Mouse (Mus musculus) stomach, embryonic 16.5 days (tissue): Measurements from ENCODE around the gene Sox1. TPM values are rescaled to one million over a fixed set of nuclear protein-coding genes. Genes with fewer than 3 reads are reported as not detected.

Experiments
- ATAC-seq: fragments of 200-750 bp; cut with Nextera tagmentation; 2 replicates; pipeline ENCODE4 v1.8.0; 2017; ENCODE audit warnings: moderate number of reproducible peaks, moderate TSS enrichment; ENCODE audit not compliant: insufficient read depth, low FRiP score
- H3K27ac ChIP-seq: fragments of 300-500 bp; sonication (generic); 2 replicates; pipeline ENCODE4 v1.5.1; 2014; ENCODE audit warnings: low read length
- H3K27me3 ChIP-seq: fragments of 300-500 bp; sonication (generic); 2 replicates; pipeline ENCODE4 v1.6.1; 2014; ENCODE audit warnings: low read length, control low read depth, mixed read lengths; ENCODE audit not compliant: control insufficient read depth, insufficient read depth
- H3K36me3 ChIP-seq: fragments of 300-500 bp; sonication (generic); 2 replicates; pipeline ENCODE4 v1.6.1; 2014; ENCODE audit warnings: low read length; ENCODE audit not compliant: control insufficient read depth, insufficient read depth
- H3K4me1 ChIP-seq: fragments of 300-500 bp; sonication (generic); 2 replicates; pipeline ENCODE4 v1.6.1; 2014; ENCODE audit warnings: low read length, control low read depth, mixed read lengths; ENCODE audit not compliant: control insufficient read depth, insufficient read depth
- H3K4me2 ChIP-seq: fragments of 300-500 bp; sonication (generic); 2 replicates; pipeline ENCODE4 v1.6.1; 2014; ENCODE audit warnings: low read depth, low read length, mixed read lengths
- H3K4me3 ChIP-seq: fragments of 300-500 bp; sonication (generic); replicated peaks from 2 replicates; pipeline ENCODE4 v1.5.1; 2014; ENCODE audit warnings: mild to moderate bottlenecking, low read length
- H3K9ac ChIP-seq: fragments of 300-500 bp; sonication (generic); 2 replicates; pipeline ENCODE4 v1.6.1; 2014; ENCODE audit warnings: low read length
- H3K9me3 ChIP-seq: fragments of 300-500 bp; sonication (generic); replicated peaks from 2 replicates; pipeline ENCODE4 v1.6.1; 2016; ENCODE audit warnings: low read length, control low read depth; ENCODE audit not compliant: control insufficient read depth
- WGBS: fragments of 180-500 bp; shearing (Covaris S2); extraction: QIAGEN DNeasy Blood & Tissue Kit; methylation state at CpG from one replicate; pipeline ENCODE4 v1.1.7; 2014; 5-methylcytosine and 5-hydroxymethylcytosine counted together
- polyA plus RNA-seq: library from polyadenylated mRNA; unstranded; fragments of >200 nt; fragmentation: Nextera tagmentation; extraction: Ambion mirVana; gene quantifications from 2 replicates; pipeline ENCODE4 v1.2.1, GENCODE M21; 2015

Gene Sox1
- polyA plus RNA-seq, 1 experiment from 2014 or later: not detected

- WGBS: under 1% methylated on average over 95 of the region's 118 CpGs
- Histone ChIP-seq H3K27me3 (peaks cover 89% of the 10 kb centered on the region), H3K4me2 (peak overlapping the region; percentile 43), H3K36me3 (no peaks in the 10 kb centered on the region), H3K9ac (no peak overlapping the region), H3K4me1 (peaks cover 15% of the 10 kb centered on the region), H3K9me3 (no peaks in the 10 kb centered on the region), H3K27ac (no peak overlapping the region), H3K4me3 (peak overlapping the region; percentile 29)
- peak; percentile 46; the same call in 1 of the 2 replicates for ATAC-seq
Measured at GRCm38 (mm10) chr8:12396501-12397345, 1.6 kb downstream of the Sox1 start.

GRCm38 (mm10) chr8:12397346-12397925 is 2.3 kb downstream of the Sox1 start:
- ATAC-seq: no peak
- Histone ChIP-seq H3K27me3 (peaks cover 89% of the 10 kb centered on the region), H3K36me3 (no peaks in the 10 kb centered on the region), H3K4me1 (peaks cover 15% of the 10 kb centered on the region), H3K9ac (no peak overlapping the region), H3K4me3 (peak overlapping the region; percentile 29; the same call in 1 of the 2 replicates), H3K4me2 (peak overlapping the region; percentile 43; the same call in 1 of the 2 replicates), H3K27ac (no peak overlapping the region), H3K9me3 (no peaks in the 10 kb centered on the region)
- WGBS: under 1% methylated on average over 54 of the region's 59 CpGs

GRCm38 (mm10) chr8:12398011-12398945 is 3.2 kb downstream of the Sox1 start:
- H3K36me3 ChIP-seq: no peaks in the 10 kb centered on the region
- H3K4me2 ChIP-seq: no peak overlapping the region
- no peak for ATAC-seq
- WGBS: 4% methylated on average over 21 of the region's 21 CpGs
- no peak overlapping the region for H3K4me3 ChIP-seq
- H3K9ac ChIP-seq: no peak overlapping the region
- peaks cover 89% of the 10 kb centered on the region for H3K27me3 ChIP-seq
- peaks cover 15% of the 10 kb centered on the region for H3K4me1 ChIP-seq
- H3K27ac ChIP-seq: no peak overlapping the region
- no peaks in the 10 kb centered on the region for H3K9me3 ChIP-seq

- ATAC-seq: no peak
Measured at GRCm38 (mm10) chr8:12399421-12400205, 4.5 kb downstream of the Sox1 start.

GRCm38 (mm10) chr8:12400611-12401390 is 5.7 kb downstream of the Sox1 start:
- no peaks in the 10 kb centered on the region for H3K9me3 ChIP-seq
- H3K27me3 ChIP-seq: peaks cover 91% of the 10 kb centered on the region
- H3K36me3 ChIP-seq: no peaks in the 10 kb centered on the region
- H3K4me3 ChIP-seq: no peak overlapping the region; the same call in 1 of the 2 replicates
- H3K9ac ChIP-seq: no peak overlapping the region
- H3K4me1 ChIP-seq: peaks cover 7% of the 10 kb centered on the region
- no peak overlapping the region for H3K27ac ChIP-seq
- ATAC-seq: no peak
- WGBS: 1% methylated on average over 41 of the region's 44 CpGs
- peak overlapping the region; percentile 19; the same call in 1 of the 2 replicates for H3K4me2 ChIP-seq

More at GRCm38 (mm10) chr8:12399421-12400205, 4.5 kb downstream of the Sox1 start:
- Histone ChIP-seq H3K27me3 (peaks cover 95% of the 10 kb centered on the region), H3K9ac (no peak overlapping the region), H3K9me3 (no peaks in the 10 kb centered on the region), H3K4me2 (no peak overlapping the region), H3K4me3 (no peak overlapping the region), H3K36me3 (no peaks in the 10 kb centered on the region), H3K27ac (no peak overlapping the region), H3K4me1 (peaks cover 15% of the 10 kb centered on the region)
- whole genome bisulfite sequencing: 2% methylated on average over 5 of the region's 5 CpGs

GRCm38 (mm10) chr8:12401391-12402270 is 6.5 kb downstream of the Sox1 start:
- 2% methylated on average over 35 of the region's 35 CpGs for WGBS
- H3K27me3 ChIP-seq: peaks cover 91% of the 10 kb centered on the region
- no peak for ATAC-seq
- H3K27ac ChIP-seq: no peak overlapping the region
- H3K36me3 ChIP-seq: no peaks in the 10 kb centered on the region
- H3K9me3 ChIP-seq: no peaks in the 10 kb centered on the region
- no peak overlapping the region for H3K4me3 ChIP-seq
- H3K9ac ChIP-seq: no peak overlapping the region
- H3K4me2 ChIP-seq: no peak overlapping the region
- H3K4me1 ChIP-seq: peaks cover 6% of the 10 kb centered on the region

- H3K4me1 ChIP-seq: no peaks in the 10 kb centered on the region
- H3K36me3 ChIP-seq: no peaks in the 10 kb centered on the region
- H3K27ac ChIP-seq: no peak overlapping the region
- H3K9me3 ChIP-seq: no peaks in the 10 kb centered on the region
- H3K4me3 ChIP-seq: no peak overlapping the region
- H3K4me2 ChIP-seq: no peak overlapping the region
- 7% methylated on average over 9 of the region's 9 CpGs for WGBS
- no peak overlapping the region for H3K9ac ChIP-seq
- no peak for ATAC-seq
- H3K27me3 ChIP-seq: peaks cover 86% of the 10 kb centered on the region
Measured at GRCm38 (mm10) chr8:12402709-12403108, 7.6 kb downstream of the Sox1 start.
